Mouse (Mus musculus) ES-Bruce4 (cell line): ENCODE measurements around the gene Ybey.

ENCODE experiments used
- CTCF ChIP-seq: IDR thresholded peaks from one replicate; pipeline ENCODE4 v1.8.1; 2011; ENCODE audit warnings: low read depth, low read length
- EP300 ChIP-seq: IDR thresholded peaks from 2 replicates; pipeline ENCODE4 v1.6.1; 2011; ENCODE audit warnings: low read depth, low read length; ENCODE audit not compliant: insufficient read depth
- POLR2A ChIP-seq: IDR thresholded peaks from one replicate; pipeline ENCODE4 v1.8.1; 2011; ENCODE audit warnings: low read length; ENCODE audit not compliant: insufficient read depth

DNA sequence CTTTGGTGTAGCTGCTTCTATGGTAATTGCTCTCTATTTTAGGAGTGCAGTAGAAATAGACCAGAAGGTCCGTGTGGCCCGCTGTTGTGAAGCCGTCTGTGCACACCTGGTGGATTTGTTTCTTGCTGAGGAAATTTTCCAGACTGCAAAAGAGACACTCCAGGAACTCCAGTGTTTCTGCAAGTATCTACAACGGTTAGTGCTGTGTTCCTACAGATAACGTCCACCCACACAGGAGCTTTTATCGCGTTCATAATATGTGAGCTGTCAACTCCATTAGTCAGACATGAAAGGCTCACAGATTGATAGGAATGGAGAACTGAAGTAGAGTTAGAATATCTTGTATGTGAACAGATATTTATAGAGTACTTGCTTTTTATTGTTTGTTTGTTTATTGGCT lies 27.5 kb upstream of the Ybey start:
- TF ChIP-seq CTCF (no peak), EP300 (no peak), POLR2A (no peak)
